Mouse (Mus musculus): ENCODE measurements around the gene Igf1r.

DNA sequence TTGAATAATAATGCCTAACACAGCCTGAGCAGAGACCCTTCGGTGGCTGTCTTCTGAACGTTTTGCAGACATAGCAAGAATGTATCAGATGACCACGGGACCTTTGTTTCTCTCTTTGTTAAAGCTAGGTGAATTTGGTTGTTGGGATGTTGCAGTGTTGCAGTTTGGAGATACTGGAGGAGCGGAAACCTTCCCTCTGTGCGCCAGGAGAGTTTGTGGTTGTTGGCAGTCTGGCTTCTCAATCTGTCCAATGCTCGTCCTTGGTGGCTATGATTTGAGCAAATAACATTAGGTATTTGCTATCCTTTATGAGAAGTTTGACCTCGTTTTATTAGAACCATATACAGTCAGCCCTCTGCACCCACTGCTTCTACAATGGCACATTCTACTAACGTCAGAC is 30.2 kb downstream of the Igf1r start:
- no peak for TF ChIP-seq POLR2A (IDR thresholded peaks at IDR 0.05; ENCODE audit: low read depth, low read length)
- no peak for TF ChIP-seq CTCF (IDR thresholded peaks at IDR 0.05; ENCODE audit: extremely low read depth, insufficient read length, insufficient replicate concordance, low read depth, low read length)

Measured in small intestine, adult 2 months (tissue).